Mouse (Mus musculus): ENCODE measurements at regions not wholly inside any gene's neighbourhood (a gene's known extent, or its start where the extent isn't known, plus 50 kb on each side); places are given as distances from the start of the nearest gene placed in this dataset.

DNA sequence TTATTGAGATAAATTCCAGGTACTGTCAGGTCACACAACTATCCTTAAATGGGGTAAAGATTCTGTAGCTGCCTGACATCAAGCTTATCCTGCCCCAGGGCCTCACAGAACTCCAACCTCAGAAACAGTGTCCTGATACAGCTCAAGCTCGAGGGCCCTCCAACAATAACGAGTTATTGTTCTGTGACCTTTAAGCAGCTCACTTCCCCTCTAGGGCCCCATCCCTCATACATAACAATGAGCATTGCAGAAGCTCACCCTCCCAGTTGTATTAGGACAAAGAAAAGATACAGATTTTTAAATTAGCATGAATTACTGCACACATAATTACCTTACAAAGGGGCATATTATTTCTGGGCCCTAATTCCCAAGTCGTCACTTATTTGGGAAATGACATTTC, 293.5 kb upstream of the Trpc7 start:
- DNase-seq (ENCODE audit: low spot score) = no peak

DNA sequence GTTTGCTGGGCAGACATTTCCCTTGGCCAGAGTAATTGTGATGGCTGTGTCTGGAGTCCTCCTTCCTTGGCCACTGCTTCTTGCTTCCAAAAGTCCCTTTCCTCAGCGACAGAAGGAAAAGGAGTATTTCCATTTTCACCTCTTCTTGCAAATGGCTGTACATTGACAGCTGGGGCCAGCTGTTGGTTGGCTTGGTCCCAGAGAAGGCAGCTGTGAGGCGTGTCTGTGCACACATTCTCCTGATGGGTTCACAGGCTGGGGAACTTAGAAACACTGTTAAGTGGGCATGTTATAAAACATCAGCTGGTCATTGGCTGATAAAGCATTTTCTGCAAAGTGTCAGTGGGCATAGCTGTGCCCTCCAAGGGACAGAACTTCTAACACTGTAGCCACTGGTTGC, 290.4 kb upstream of the Trpc7 start:
- DNase-seq (ENCODE audit: low spot score) = peak; percentile 26

DNA sequence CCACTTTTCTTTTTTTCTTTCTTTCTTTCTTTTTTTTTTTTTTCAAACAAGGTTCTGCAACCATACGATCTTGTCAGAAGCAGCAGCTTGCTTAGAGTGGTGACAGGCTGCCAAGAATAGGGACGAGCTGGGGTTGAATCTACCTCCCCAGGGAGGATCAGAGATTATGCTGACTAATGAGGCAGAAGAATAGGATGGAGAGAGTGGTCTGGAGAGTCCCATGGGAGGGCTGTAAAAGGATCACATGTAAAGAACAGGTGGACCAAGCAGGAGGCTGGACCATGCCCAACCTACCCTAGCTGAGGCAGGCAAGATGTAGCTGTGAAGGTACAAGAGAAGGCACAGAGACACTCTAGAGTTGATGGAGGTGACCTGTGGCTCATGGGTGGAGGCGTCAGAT, 274.4 kb upstream of the Trpc7 start:
- DNase-seq (ENCODE audit: low spot score) = no peak

DNA sequence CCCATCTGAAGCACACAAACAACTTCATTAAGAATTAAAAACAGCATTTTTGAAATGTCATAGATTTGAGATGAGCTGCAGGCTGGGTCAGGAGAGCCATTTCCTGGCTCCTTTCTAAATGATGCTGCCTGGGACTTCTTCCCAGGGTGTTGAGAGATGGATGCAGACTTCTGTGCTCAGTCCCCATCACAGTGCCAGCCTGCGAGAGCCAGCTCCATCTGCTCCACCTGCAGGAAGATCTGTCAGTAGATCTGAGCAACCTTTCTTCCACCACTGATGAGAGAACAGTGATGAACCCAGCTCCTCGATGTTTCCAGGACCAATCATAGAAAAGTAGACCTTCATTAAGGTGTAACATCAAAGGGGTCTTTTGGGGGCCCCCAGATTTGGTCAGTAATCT, 273.8 kb upstream of the Trpc7 start:
- DNase-seq (ENCODE audit: low spot score) = no peak

DNA sequence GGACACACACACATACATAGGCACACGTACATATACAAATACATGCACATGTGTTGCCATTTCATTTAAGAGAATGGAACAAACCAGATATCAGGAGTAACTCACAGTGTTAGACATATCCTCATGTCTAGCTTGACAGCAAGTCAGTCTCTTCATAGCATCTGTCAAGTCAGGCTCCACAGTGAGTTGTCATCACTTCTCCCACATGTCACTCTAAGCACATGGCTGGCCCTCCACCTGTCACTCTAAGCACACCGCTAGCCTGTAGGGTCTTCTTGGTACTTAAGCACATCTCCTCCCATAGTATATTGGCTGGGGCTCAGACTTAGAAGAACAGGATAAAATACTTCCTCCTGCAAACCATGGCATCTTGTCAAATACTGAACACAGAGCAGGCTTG, 269.6 kb upstream of the Trpc7 start:
- no peak for DNase-seq (ENCODE audit: low spot score)

DNA sequence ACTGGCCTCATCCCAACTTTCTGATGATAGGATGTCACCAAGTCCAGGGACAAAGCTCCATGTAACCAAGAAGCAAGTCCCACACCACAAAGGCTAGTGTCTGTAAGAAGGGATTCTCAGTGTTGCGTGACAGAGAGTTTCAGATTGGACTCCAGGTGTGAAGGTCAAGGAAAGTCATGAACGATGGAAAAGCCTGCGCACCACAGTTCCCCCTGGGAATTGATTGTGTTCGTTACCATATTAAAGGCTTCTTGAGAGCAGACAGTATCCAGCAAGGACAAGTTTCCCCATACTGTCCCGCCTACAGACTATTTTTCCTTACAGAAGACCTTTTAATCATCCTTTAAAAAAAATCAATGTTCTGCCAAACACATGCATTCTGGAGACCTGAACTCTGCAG, 257.0 kb upstream of the Trpc7 start:
- DNase-seq (ENCODE audit: low spot score) = no peak

DNA sequence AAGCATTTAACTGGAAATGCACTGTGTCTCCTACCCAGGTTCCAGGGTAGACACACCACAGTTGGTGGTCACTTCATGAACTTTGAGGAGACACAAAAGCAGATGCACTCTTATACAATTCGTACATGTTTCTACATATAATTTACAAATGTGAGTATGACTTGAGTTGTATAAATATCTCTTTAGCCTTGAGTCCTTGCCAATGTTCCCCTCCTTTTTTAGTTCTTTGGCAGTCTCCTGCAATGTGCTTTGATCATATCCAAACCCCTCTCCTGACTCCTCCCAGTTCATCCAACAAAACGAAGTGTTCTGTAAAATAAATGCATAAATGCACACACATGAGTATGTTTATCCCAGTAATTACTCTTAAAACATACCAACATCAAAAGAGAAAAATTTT, 251.8 kb upstream of the Trpc7 start:
- DNase-seq (ENCODE audit: low spot score) = no peak

DNA sequence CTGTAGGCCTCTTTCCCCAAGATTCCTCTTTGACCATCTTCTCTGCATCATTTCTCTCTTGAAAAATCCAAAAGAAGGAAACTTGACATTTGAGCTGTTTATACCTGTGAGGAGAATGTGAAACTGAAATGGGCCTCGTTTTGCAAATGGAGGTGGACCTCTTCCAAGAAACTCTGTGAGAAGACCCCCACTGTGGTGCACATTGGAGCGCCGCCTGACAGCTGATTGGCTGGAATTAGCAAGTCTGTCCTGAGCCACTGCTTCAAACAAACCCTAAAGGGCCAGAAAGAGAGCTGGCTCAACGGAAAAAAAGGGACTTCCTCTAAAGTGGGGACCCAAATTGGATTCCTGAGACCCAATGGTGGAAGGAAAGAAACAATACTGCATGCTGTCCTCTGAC, 250.9 kb upstream of the Trpc7 start:
- DNase-seq (ENCODE audit: low spot score) = no peak

DNA sequence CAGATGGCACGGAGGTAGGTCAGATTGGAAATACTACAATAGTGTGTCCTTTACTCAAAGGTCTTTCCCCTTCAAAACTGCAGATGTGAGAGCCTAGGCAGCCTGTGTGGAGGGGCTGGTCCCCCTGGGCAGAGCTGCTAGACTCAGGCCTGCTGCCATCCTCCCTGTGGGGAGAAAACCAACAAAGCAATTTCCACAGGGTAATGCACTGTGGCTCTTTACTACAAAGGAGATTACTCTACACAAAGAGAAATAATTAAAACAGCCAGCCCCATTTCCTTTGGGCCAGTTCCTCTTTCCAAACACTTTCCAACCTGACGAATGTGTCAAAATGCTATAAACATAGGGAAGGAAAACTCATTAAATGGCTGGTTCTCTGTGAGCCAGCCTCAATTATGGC, 250.0 kb upstream of the Trpc7 start:
- no peak for DNase-seq (ENCODE audit: low spot score)

DNA sequence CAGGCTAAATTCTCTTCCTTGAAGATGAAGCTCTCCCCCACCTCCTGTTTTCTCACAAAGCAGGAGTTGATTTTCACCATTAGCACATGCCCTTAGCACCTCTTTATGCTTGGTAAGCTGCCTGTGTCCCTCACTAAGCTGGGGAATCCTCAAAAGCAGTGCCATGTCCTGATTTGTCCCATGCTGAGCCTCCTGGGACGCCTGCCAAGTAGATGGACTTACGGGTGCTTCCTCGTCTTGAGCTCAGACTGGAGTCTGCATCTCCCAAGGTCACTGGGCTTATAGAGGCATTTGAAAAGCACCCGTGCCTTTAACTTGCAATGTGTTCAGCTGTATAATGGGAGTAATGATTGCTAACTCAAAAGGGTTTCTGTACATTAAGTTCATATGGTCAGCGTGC, 247.1 kb upstream of the Trpc7 start:
- no peak for DNase-seq (ENCODE audit: low spot score)

DNA sequence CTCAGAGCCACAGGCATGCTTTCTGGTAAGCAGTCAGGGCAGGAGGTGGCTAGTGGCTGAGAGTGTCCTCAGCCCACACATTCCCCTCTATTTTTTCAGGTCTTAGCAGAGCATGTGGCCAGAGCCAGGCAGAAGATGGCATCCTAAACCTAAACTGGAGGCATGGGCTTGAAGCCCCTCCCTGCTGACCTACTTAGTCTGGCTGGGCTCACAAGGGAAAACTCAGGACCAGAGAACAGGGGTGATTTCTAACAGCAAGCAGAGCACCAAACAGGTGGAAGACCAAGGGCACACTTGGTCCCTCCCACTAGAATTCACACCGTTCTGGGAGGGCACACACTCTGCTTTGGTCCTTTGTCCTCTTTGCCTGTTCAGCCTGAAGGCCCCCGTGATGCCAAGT, 246.6 kb upstream of the Trpc7 start:
- no peak for DNase-seq (ENCODE audit: low spot score)

DNA sequence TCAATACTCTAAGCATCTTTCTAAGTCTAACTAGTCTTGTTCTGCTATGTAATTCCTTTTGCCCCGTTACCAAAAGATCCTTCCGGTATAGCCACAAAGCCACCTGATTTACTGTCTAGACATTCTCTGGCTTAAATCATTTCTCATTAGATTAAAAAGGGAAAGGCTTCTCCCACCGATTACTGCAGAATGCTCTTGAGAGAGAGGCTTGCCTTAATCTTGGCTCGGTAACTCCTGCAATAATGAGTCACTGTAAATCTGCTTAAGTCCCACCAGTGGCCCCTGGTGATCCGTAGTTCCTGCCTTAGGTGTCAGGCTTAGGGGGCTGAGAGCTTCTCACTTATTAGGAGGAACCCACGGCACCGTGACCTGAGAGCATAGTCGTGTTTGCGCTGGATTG, 220.1 kb upstream of the Trpc7 start:
- no peak for DNase-seq (ENCODE audit: low spot score)

DNA sequence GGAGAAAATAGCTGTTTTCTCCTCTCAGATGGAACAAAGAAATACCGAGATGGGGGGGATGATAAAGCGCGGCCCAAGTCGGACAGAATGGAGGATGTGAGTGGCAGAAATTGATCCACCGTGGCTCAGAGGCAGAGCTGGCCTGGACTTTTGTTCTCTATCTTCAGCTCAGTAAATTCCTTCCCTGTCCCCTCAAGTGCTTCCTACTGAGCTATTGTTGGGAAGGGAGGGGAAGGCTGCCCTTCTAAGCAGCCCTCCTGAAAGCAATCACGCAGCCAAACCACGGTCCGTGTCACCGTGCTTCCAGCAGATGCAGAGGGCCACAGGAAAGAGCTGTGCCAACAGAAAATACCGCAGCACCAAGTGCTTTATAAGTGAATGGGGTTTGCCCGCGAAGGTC, 212.2 kb upstream of the Trpc7 start:
- DNase-seq (ENCODE audit: low spot score) = no peak

DNA sequence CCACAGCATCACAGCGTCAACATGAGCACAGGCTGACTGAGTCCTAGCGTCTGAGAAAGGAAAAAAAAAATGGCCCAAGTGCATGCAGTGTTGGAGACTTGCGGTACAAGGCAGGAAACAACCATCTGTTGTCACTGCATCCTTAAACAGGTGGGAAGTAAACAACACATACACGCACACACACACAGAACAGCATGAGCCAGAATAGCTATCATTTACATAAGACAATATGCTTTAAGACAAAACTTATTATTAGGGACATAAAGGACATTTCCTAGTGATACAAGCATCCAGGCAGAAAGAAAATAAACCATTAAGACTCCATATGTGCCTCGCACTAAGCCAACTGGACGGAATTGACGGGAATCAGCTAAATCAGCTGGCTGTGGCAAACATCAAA, 203.8 kb upstream of the Trpc7 start:
- DNase-seq (ENCODE audit: low spot score) = no peak

DNA sequence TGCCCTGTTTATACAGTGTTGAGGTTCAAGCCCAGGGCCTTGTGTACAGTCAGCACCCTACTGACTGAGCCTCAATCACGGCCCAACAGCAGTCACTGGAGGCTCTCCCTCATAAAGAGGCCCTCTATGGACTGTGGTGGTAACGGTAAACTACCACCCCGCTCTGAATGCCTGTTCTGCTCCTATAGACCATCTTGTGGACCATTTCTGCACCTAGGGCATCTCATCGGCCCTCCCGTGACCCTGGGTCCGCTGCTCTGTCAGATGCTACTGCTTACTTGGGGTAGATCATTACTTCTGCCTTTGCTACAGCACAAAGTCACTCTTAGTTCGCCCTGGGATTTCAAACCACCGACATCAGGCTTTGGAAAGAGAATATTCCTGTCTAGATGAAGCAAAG, 196.1 kb upstream of the Trpc7 start:
- DNase-seq (ENCODE audit: low spot score) = no peak

DNA sequence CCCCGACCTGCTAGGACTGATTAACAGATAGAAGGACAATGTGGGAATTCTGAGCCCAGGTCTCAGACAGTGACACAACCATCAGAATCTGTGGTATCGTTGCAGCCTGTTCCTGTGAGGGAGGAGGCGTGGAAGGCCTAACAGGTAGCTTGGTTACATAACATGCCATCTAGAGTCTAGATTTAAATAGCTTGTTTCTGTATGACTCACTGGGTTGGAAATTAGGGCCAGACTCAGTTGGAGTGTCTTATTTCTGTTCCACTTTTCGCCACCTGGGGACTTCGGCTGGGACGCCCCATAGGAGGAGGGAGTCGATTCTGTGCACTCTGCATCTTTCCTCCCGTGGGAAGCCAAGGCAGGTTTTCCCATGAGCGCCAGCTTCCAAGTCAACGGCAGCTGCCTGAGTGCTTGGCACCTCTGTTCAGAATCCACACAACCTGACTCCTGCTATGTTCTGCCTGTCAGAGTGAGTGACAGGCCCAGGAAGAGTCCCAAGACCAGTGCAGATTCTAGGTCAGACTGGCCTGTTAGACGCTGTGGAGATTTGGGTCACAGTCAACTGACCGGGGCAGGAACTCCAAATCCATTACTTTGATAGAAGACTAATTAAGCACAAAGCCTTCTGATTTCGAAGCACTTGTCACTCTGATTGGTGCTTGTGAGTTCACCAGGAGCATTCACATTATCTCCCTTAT, 193.7 kb upstream of the Trpc7 start:
- DNase-seq (ENCODE audit: low spot score) = no peak

DNA sequence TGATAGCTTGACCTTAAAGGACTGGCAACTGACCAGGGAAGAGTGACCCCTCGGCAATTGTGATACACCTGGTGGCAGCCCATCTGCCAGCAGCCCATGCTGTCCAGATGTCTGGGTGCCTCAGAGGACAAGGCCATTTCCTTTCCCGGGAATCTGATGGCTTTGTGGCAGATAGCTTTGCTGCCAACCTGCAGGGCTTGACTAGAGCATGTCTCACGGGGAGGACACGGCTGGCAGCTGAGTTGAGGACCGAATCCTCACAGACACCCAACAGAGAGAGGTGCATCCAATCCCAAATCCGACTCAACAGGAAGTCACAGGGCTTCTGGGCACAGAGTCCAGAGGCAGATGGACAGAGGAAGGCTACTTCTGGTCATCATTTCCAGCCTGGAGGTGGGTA, 192.2 kb upstream of the Trpc7 start:
- DNase-seq (ENCODE audit: low spot score) = no peak

DNA sequence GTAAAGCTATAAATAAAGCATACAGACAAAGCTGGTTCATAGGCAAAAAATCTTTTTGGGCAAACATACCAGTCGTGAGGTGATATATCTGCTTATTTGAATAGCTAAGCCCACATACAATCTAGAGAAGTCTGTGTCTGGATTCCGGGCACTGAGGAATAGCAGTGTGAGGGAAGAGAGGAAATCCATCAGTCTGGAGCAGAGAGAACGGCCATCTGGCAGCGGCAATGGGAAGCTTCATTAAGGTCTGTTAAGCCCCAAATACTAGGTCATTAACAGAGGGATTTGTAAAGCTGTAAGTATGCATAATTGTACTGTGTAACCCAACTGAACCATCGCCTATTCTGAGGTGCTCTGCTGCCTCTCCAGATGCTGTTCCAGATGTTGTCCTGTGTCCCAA, 191.6 kb upstream of the Trpc7 start:
- no peak for DNase-seq (ENCODE audit: low spot score)

DNA sequence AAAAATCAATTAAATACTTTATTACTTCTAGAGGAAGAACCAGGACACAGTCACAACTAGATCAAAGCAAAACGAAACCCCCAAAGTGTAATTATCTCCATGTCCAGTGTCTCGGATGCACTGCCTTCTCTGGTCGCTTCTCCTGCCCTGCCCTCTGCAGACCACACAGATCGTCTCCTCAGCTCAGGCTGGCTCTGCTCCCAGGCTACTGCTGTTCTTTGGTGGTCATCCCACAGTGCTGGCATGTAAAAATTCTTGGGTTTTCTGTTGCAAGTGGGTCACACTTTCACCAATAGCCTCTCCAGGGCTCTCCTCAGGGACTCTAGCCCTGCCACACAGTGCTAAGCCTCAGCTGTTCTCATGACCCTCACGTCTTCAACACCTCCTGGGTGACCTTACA, 188.0 kb upstream of the Trpc7 start:
- DNase-seq (ENCODE audit: low spot score) = no peak

DNA sequence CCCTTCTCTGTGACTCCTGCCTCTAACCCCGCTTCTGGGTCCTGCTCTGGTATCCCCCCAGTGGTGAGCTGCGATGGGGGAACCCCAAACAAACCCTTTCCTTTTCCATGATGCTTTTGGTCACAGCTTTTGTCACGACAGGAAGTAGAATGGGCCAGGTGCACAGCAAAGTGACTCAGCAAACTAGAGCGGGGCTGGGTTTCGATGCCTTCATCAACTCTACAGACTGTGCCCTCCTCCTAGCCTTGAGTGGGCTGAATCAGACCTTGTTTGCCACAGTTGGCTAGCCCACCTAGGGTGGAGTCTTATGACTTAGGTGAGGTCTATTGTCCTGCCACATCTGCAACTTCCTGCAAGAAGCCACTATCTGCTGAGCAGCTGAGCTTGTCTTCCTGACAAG, 174.7 kb upstream of the Trpc7 start:
- DNase-seq (ENCODE audit: low spot score) = no peak

DNA sequence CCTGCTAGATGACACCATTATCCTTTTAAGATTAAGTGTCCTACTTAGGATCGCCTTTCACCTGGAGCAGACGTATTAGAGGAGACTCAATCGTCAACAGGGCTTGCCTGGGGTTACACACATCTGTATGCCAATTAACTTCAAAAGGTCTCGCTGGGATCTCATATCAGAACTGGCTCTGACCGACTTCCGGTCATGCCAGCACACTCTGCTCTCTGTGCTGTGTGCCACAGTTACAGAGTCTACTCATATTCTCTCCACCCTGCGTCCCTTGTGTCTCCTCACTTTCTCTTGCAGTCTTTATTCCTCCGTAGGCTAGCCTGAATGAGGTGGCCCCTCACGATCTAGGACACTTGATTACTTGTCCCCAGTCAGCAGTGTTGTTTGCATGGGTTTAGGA, 165.9 kb upstream of the Trpc7 start:
- no peak for DNase-seq (ENCODE audit: low spot score)

DNA sequence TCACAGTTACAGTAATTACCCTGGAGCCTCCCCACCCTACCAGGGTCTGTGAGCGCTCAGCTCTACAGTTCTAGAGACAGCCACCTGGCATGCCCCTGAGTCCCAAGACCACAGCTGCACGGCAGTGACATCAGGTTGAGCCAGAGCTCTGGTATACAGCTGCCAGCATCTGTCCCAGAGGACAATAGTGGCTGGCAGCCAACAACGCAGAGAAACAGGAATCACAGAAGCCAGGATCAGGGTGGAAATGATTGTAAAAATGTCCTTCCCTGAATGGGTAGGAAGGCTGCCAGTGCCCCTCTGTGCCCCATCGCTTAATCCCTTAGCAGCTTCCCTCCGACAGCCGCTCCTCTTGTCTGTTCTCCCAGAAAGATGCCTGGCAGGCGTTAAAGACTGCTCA, 165.3 kb upstream of the Trpc7 start:
- no peak for DNase-seq (ENCODE audit: low spot score)

DNA sequence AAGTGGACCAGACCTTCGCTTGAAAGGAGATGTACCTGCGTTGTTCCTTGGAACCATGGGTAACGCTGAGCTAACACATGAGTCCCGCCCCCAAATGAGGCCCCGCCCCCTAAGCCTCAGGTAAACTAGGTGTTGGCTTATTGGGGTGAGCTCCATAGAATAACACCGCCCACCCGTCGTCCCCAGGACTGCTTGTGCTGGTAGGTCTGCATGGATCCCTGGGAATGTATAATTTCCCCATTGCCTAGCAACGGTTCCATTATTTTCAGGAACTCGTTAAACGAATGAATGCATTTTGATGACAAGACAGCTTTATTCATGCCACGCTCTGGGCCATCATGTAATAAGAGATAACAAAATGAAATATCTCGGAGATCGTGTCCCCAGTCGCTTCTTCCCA, 161.0 kb upstream of the Trpc7 start:
- DNase-seq (ENCODE audit: low spot score) = no peak

DNA sequence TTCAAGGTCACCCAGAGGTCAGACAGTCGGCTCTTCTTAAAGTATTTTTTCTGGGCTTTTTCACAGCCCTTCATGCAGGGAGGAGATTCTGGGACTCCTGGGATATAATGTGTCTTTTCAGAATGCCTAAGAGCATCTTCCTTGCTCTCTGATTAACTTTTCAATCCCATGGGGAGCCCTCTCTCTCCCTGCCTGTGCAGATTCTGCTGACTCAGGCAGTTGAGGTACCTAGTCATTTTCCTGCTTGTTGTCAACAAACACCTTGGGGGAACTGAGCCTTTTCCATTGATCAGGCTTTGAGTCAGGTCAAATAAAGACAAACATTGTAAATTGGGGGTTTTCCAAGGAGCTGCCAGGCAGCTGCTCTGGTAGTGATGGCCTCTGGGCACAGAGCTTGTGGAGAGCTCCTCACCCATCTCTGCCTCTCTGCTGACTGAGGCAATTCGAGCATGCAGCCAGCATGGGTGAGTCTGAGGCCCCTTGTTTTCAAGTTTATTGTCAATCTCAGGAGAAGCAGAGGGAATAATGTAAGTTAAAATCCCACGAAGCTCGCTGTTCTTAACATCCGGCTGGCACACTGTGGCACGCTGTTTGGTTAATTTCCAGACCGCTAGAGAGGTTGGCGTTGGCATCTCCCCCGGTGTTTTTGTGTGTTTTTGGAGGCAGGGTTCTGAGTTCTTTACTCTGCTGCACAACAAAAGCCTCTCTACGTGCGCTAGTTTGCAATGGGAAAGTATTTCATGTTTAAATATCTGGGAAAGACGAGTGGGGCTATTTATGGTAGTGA, 159.8 kb upstream of the Trpc7 start:
- DNase-seq (ENCODE audit: low spot score) = no peak

Data from lung, postnatal 25 days (tissue).